Mouse (Mus musculus): Measurements from ENCODE around the gene Bcl2l14.

DNA sequence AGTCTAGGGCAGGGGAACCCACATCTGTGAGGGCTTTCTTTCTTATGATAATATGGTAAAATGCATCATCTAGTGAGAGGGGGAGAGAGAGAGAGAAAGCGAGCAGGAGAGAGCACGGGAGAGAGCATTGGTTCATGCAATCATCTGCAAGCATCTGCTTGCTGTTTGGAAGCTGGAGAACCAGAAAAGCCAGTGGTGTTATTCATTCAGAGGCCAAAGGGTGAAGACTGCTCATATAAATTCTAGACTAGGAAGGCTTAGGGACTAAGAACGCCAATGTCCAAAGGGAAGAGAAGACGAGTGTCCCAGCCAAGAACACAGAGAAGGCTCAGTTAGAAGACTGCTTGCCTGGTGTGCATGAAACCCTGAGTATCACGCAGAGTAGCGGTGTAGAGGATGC lies 43.2 kb upstream of the Bcl2l14 start:
- TF ChIP-seq CTCF (IDR thresholded peaks at IDR 0.05; ENCODE audit: low read depth, low read length) (no peak), POLR2A (IDR thresholded peaks at IDR 0.05; ENCODE audit: borderline replicate concordance, low read depth, low read length) (no peak)

Measured in bone marrow macrophage, adult 2 months (primary cell).